27 mouse cellular contexts compared by ENCODE assay signal in the genomic region with DNA sequence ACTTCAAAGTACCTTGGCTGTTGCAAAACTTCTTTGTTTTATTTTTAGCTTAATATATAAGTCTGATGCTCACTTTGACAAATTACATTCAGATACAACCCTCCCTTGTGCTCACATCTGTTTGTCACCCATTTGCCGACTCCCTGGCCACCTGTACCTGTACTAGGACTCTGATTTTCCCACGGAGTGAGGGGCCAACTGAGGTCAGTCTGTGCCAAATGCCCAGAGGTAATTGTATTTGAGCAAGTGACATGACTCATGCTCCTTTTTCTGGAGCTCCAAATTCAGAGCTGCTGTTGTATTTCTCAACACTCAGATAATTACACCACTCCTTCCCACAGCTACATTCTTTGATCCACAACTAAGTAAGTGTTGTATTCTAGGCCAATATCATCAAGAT.
DNase-seq lines count a peak whose midpoint lies in the region; ATAC-seq and TF ChIP-seq lines count a peak whose summit lies in the region.
"Had no signal": no experiment of that assay in that cellular context is flagged by ENCODE, and none has a peak within 500 bp of the region (broad histone marks: within the 10 kb centered on the region; RNA-seq: fewer than 3 reads in every experiment).

No protein-coding gene starts in this region.

- H3K4me1 ChIP-seq in heart, adult 2 months (ENCODE audit: control insufficient read depth, insufficient read depth, low read length), result no peaks in the 10 kb centered on the region
- H3K4me1 ChIP-seq in heart, embryonic 10.5 days, result no peaks in the 10 kb centered on the region
- no peaks in the 10 kb centered on the region for H3K4me1 ChIP-seq in heart, embryonic 16.5 days (ENCODE audit: control insufficient read depth, insufficient read depth, low read length)
- H3K4me1 ChIP-seq: forebrain, embryonic 13.5 days; hindbrain, embryonic 13.5 days; limb, embryonic 10.5 days; liver, embryonic 15.5 days; lung, embryonic 15.5 days; megakaryocyte, embryonic 14.5 days; midbrain, embryonic 13.5 days had no signal

- WGBS in heart, adult 2 months, result 33% methylated on average over 2 of the region's 2 CpGs
- WGBS in heart, embryonic 10.5 days, result 46% methylated on average over 2 of the region's 2 CpGs
- 42% methylated on average over 2 of the region's 2 CpGs for WGBS in heart, embryonic 16.5 days

- intact Hi-C loops in heart, adult 2 months (cut with DNase I), result no loop called here

- TF ChIP-seq POLR2A in heart, adult 2 months (IDR thresholded peaks at IDR 0.05; ENCODE audit: insufficient read depth, low read depth, low read length), result no peak

- TF ChIP-seq CTCF in heart, adult 2 months (IDR thresholded peaks at IDR 0.05), result no peak

- no peaks in the 10 kb centered on the region for H3K36me3 ChIP-seq in heart, adult 2 months (ENCODE audit: control insufficient read depth, insufficient read depth, low read length)
- no peaks in the 10 kb centered on the region for H3K36me3 ChIP-seq in heart, embryonic 10.5 days
- H3K36me3 ChIP-seq in heart, embryonic 16.5 days (ENCODE audit: control insufficient read depth, insufficient read depth), result no peaks in the 10 kb centered on the region
- H3K36me3 ChIP-seq: G1E; hindbrain, embryonic 13.5 days; limb, embryonic 10.5 days; liver, embryonic 15.5 days; lung, embryonic 15.5 days; midbrain, embryonic 13.5 days had no signal

- H3K27me3 ChIP-seq in heart, adult 2 months (ENCODE audit: control insufficient read depth, insufficient read depth, low read length), result no peaks in the 10 kb centered on the region
- H3K27me3 ChIP-seq in heart, embryonic 10.5 days (ENCODE audit: insufficient read depth, poor library complexity, severe bottlenecking), result no peaks in the 10 kb centered on the region
- H3K27me3 ChIP-seq in heart, embryonic 16.5 days (ENCODE audit: control insufficient read depth, insufficient read depth, low read length), result no peaks in the 10 kb centered on the region
- H3K27me3 ChIP-seq: CH12.LX; forebrain, embryonic 13.5 days; hindbrain, embryonic 13.5 days; liver, embryonic 15.5 days; lung, embryonic 15.5 days; megakaryocyte, embryonic 14.5 days; midbrain, embryonic 13.5 days had no signal

- no peak overlapping the region for H3K4me2 ChIP-seq in heart, embryonic 16.5 days (ENCODE audit: low read depth, low read length)
- H3K4me2 ChIP-seq: forebrain, embryonic 13.5 days; hindbrain, embryonic 13.5 days; liver, embryonic 15.5 days; lung, embryonic 15.5 days; midbrain, embryonic 13.5 days had no signal

- H3K4me3 ChIP-seq in heart, adult 2 months, result no peak overlapping the region
- no peak overlapping the region for H3K4me3 ChIP-seq in heart, embryonic 10.5 days
- H3K4me3 ChIP-seq in heart, embryonic 16.5 days (ENCODE audit: low read length), result no peak overlapping the region
- H3K4me3 ChIP-seq: forebrain, embryonic 13.5 days; hindbrain, embryonic 13.5 days; limb, embryonic 10.5 days; liver, embryonic 15.5 days; lung, embryonic 15.5 days; megakaryocyte, embryonic 14.5 days; midbrain, embryonic 13.5 days had no signal

- no peaks in the 10 kb centered on the region; the same call in 1 of the 2 replicates for H3K9me3 ChIP-seq in heart, embryonic 10.5 days
- no peaks in the 10 kb centered on the region for H3K9me3 ChIP-seq in heart, embryonic 16.5 days (replicated peaks; ENCODE audit: control insufficient read depth, low read length)
- H3K9me3 ChIP-seq: forebrain, embryonic 13.5 days; G1E; hindbrain, embryonic 13.5 days; limb, embryonic 10.5 days; liver, embryonic 15.5 days; megakaryocyte, embryonic 14.5 days; midbrain, embryonic 13.5 days had no signal

- no peaks in the 10 kb centered on the region for H3K79me2 ChIP-seq in heart, adult 2 months (replicated peaks; ENCODE audit: control insufficient read depth, insufficient read depth, low read length)

- ATAC-seq in heart, embryonic 16.5 days (replicated peaks; ENCODE audit: extremely low read depth, insufficient read depth, low FRiP score), result no peak
- no peak for ATAC-seq in granulocyte monocyte progenitor cell, adult 5-6 weeks (replicated peaks; ENCODE audit: poor library complexity, severe bottlenecking)
- ATAC-seq: activated CD4-positive, CD25-positive, alpha-beta regulatory T cell, adult 4 months; forebrain, embryonic 13.5 days; midbrain, embryonic 13.5 days had no signal

- DNase-seq in heart, adult 2 months, result peak in 1 of 2 experiments; percentile 22
- DNase-seq in heart, adult 11 months, result no peak
- DNase-seq in heart, embryonic 10.5 days (ENCODE audit: low spot score), result no peak
- no peak for DNase-seq in layer of hippocampus, adult 8-10 months (ENCODE audit: low spot score in 2 of 2)
- no peak for DNase-seq in right cerebral cortex, adult 18-20 months
- DNase-seq: B cell, adult 2 months; cerebellum, adult 8-10 months; gastrocnemius, postnatal 10 days; kidney, adult 18-20 months; kidney, postnatal 4 days; layer of hippocampus, adult 9-11 months; liver; lung, postnatal 36 days; right cerebral cortex, postnatal 25 days; spleen, adult 18-20 months had no signal

- no peak for TF ChIP-seq EP300 in heart, adult 2 months (IDR thresholded peaks at IDR 0.05; ENCODE audit: insufficient read depth, low read depth, low read length)

- H3K9ac ChIP-seq in heart, adult 2 months (ENCODE audit: low read depth, low read length), result no peak overlapping the region
- no peak overlapping the region for H3K9ac ChIP-seq in heart, embryonic 16.5 days (ENCODE audit: low read length)
- H3K9ac ChIP-seq: forebrain, embryonic 13.5 days; hindbrain, embryonic 13.5 days; liver, embryonic 15.5 days; lung, embryonic 15.5 days; midbrain, embryonic 13.5 days had no signal

- H3K27ac ChIP-seq in heart, adult 2 months, result 0 out of 2 replicates have a peak overlapping the region, but pooled peaks have one; percentile 28
- H3K27ac ChIP-seq in heart, embryonic 10.5 days, result peak overlapping the region; percentile 29; the same call in 1 of the 2 replicates
- H3K27ac ChIP-seq in heart, embryonic 16.5 days (ENCODE audit: low read length), result peak overlapping the region; percentile 86
- H3K27ac ChIP-seq: forebrain, embryonic 13.5 days; hindbrain, embryonic 13.5 days; limb, embryonic 10.5 days; liver, embryonic 15.5 days; lung, embryonic 15.5 days; midbrain, embryonic 13.5 days had no signal

Comparison
In these comparisons a context has a peak if more than half of its experiments do, and no peak if none do; other contexts are left out.
1. H3K27ac ChIP-seq: peak in every context shown above with its lines; median percentile 86 in heart, embryonic 16.5 days; 29 in heart, embryonic 10.5 days; 28 in heart, adult 2 months.